Mouse (Mus musculus) frontal cortex, adult (tissue): ENCODE data around the gene Slc25a12.

Source experiments
- ATAC-seq: cut with Nextera tagmentation; 2 replicates; pipeline ENCODE4 v1.9.2; 2017; ENCODE audit warnings: mild to moderate bottlenecking, moderate library complexity, mixed read lengths; ENCODE audit not compliant: low TSS enrichment

Slc25a12 gene

GRCm38 (mm10) chr2:71250841-71251240 is 116.7 kb downstream of the Slc25a12 start:
- no peak for ATAC-seq

DNA sequence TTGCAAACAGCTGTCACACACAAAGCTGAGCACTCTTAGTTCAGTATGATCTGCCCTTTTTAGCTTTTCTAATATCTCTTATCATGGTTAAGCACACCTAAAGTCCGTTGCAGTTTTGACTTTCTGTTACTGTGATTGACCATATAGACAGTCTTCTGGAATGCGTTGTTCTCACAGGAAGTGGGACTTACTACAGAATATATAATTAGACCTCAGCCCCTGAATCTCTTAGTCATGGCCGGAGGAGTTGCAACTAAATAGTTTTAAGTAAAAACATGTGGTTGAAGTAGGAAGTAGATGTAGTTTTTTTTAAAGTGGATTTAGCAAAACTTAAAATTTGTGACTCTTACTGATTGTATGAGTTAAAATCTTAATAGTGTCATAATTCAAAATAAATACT is 119.5 kb downstream of the Slc25a12 start:
- no peak for ATAC-seq

DNA sequence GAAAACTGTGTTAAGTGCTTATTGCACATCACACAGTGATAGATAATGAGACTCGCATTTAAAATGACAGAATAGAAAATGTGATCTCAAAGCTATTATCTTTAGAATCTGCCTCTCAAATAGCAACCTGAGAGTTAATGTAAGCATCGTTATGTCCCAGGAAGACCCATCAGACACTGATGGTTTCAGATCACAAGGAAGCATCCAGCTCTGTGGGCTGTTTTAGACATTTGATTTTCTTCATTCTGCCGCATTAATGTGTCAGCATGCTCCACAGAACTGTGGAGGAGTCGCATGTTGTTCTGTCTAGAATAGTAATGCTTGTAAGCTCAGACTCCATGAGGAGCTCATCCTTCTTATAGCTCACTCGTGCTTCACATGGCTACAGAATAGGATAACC is 121.5 kb downstream of the Slc25a12 start:
- peak; percentile 41; the same call in 1 of the 2 replicates for ATAC-seq

GRCm38 (mm10) chr2:71245416-71245815 is 122.1 kb downstream of the Slc25a12 start:
- peak; percentile 92 for ATAC-seq

DNA sequence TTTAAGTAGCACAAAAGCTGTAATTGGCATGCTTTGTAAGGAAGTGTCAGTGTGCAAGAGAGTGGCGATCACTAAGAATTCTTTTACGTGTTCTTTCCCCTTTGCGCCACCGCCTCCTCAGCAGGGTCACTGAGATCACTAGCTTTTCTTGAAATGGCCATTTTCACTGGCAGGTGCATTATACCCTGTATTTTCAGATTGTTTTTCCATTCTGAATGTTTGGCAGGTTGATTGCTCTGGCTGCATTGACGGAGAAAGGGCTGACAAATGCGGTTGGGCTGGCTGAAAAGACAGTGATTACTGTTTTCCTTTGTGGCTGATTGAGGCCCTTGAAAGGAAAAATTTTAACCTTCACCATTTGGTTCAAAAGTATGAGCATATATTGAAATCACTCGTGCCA is 122.7 kb downstream of the Slc25a12 start:
- peak; percentile 13; the same call in 1 of the 2 replicates for ATAC-seq

- no peak for ATAC-seq
Measured at GRCm38 (mm10) chr2:71243058-71243672, 124.4 kb downstream of the Slc25a12 start.

GRCm38 (mm10) chr2:71242180-71242579 is 125.4 kb downstream of the Slc25a12 start:
- ATAC-seq, result no peak

DNA sequence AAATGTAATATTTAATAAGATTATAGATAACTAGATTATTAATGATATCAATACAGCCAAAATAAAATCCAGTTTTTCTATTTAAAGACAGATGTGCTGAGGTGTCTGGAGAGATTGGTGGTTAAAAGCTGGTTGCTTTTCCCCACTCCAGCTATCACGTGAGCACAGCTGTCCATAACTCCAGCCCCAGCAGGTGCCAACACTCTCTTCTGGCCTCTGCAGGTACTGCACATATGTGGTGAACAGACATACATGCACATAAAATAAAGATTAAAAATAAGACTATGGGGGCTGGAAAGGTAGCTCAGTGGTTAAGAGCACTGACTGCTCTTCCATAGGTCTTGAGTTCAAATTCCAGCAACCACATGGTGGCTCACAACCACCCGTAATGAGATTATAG is 126.0 kb downstream of the Slc25a12 start:
- ATAC-seq, result no peak

DNA sequence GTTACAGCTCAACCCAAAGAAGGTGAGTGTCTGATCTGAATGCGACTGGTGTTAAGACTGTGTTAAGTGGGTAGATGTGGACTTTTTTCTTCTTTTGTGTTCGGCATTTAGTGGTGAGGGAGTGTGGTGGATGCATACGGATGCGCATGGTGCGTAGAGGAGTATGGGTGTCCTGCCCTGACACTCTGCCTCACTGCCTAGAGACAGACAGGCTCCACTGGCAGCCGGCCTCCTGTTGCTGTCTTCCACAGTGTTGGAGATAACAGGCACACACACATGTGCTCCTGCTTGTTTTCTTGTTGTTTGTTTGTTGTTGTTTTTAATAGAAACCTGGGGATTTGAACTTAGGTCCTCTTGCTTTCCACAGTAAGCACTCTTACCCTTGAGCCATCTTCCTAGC is 131.5 kb downstream of the Slc25a12 start:
- ATAC-seq, result no peak

GRCm38 (mm10) chr2:71235420-71235819 is 132.1 kb downstream of the Slc25a12 start:
- ATAC-seq, result no peak

- ATAC-seq, result no peak
Measured at GRCm38 (mm10) chr2:71232976-71233375, 134.6 kb downstream of the Slc25a12 start.

DNA sequence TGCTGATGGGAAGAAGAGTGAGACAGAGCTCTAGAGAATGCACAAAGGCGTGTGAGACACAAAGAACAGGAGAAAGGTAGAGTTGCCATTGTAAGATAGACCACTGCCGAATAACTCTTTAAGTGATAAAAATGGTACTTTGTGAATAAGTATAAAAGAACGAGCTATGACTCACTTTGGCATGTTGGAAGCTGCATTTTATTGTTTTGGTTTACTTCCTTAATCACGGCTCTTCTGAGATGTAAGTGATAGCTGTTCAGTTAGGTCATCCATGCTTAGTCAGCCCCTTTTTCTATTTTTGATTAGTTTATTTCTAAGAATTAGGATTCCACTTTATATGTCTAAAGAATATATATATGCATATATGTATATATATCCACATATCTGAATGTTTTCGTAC is 135.6 kb downstream of the Slc25a12 start:
- ATAC-seq, result no peak

- ATAC-seq, result no peak
Measured at GRCm38 (mm10) chr2:71229603-71230002, 137.9 kb downstream of the Slc25a12 start.

GRCm38 (mm10) chr2:71227398-71227797 is 140.2 kb downstream of the Slc25a12 start:
- ATAC-seq, result no peak
